Mouse (Mus musculus) R1 (cell line): ENCODE results near the gene Slf2.

Experiments used
- DNase-seq: peaks from one replicate; pipeline ENCODE4 v3.0.0-alpha.2; 2018; ENCODE audit warnings: low read depth, low spot score

The Slf2 gene

DNA sequence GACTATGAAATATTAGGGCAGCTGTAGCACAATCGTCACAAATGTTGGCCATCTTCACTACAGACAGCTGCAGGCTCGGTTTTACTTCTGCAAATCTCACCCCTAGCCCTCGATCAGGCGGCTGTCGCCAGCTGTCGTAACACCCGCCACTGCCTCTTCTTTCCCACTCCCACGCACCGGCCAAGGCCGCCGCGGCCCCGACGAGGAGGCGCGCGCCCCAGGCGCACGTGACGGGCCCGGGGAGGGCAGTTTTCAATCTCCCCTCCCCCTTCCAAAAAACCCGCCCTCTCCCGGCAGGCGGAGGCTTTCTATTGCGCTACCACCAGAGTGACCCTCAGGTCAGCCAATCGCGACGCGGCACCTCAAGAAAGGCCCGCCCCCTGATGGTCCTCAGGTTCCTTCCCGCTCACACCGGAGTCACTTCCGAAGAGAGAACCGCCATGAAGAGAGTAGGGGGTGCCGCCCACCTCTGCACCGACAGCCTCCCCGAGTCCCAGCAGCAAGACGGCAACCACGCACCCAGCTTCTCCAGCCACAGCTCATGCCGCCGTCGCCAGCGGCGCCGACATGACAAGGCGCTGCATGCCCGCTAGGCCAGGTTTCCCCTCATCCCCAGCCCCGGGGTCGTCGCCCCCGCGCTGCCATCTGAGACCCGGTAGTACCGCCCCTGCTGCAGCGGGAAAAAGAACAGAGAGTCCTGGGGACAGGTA, at the start of gene Slf2:
Gene Slf2 (plus strand): TSS at position 408 of the 710 bp plus-strand sequence.
- DNase-seq: peak; percentile 98

DNA sequence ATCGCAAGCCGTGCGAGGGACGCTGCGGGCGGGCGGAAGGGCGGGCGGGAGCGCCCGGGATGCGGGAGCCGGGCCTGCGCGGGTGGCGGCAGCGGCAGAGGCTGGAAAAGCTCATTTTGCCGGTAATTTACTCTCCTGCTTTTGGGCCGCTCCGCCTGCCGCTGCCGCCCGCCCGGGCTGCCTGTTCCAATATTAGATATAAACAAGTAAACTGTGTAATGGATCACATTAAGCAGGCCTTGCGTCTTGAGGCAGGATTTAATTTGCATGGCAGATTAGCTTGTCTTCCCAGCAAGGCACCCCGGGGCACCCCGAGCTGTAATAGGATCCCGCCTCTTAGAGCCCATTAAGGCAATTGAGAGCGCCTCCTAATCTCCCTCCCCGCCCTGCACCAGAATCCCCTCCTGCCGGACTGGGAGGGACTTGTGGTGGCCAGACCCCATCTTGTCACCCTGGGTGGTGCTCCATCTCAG, 48.4 kb upstream of the Slf2 start:
- peak; percentile 77 for DNase-seq

- no peak for DNase-seq
Observed at GRCm38 (mm10) chr19:44884331-44884730, 46.6 kb upstream of the Slf2 start.

GRCm38 (mm10) chr19:44886475-44886874, 44.5 kb upstream of the Slf2 start:
- DNase-seq: no peak

DNA sequence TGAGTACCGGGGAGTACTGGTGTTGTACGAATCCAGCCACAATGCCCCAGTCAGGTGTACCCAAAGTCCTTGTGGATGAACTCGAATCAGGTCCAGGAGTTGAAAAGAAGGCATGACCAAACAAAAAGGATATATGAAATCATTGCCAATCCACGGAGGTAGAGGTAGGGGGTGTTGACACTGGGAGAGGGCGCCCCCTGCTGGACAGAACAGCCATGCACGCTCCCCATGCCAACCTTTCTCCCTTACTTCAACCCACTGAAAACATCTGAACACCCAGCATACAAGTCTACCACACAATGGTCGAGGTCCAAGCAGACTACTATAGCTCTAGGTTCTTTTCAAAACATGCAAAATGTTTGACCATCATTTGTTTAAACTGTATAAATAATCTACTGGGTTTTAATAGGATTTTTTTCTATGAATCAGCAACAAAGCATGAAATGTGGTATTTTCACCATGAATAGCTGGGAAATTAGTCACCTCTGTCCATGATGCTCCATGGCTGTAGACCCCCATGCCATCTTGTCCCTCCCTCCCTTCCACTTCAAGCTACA, 43.2 kb upstream of the Slf2 start:
- DNase-seq: peak; percentile 55

DNA sequence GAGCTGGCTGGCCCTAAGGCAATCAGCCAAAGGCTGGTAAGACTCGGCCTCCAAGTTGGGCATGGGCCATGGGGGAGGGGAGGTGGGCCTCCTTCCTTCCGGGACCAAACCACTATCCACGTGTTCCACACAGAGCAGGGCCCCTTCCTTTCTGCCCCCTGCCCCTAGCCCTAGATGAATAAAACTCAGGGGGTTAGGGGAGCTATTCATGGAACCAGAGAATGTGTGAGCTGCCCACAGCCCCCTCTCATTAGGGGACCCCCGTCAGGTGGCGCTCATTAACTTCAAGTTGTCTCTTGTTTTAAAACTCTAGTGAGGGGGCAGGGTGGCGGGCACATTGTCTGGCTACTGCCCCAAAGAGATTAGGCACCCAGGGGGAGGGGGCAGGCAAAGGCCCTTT, 41.4 kb upstream of the Slf2 start:
- DNase-seq: no peak

DNA sequence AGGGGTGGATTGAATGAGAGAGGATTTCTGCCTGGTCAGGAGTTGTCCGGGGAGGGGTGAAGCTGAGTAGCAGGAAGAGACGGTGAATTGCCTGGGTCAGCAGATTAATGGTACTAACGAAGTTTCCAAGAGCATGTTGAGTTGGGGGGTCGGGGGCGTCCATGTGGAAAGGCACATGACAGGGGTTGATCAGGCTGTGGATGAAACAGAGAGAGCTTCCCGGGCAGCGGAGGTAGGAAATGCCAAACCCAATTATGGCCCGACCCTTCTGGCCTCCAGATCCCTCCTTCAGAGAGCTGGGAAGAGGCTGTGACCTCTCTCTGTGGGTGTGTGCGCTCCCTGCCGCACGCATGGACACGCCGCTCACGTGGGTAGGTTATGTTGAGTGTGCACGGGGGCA, 39.5 kb upstream of the Slf2 start:
- DNase-seq: no peak

DNA sequence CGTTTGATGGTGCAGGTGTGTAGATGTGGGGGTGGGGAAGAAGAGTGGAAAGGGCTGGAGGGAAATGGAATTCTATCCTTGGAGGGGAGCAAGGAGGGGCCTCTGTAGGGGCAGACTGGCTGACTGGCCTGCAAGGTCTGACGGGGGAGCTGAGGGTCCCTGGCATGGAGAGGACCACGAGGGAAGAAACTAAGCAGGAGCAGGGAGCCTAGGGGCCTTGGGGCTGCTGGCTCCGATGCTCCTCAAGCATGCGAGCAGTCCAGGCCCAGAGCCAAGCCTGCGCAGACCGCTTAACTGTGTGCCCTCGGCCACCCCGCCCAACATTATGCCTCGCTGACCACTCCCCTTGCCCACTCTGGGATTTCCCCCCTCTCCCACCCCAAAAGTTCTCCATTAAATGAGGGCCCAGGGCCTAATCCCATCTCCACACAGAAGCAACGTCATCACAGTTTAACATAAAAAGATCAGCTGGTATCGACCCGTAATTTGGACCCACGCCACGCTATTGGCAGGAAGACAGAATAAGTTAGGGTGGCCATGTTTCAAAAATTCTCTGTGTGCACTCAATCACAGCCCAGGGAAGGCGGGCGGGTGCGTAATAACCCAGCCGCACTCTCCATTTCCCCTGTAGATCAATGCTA, 37.6 kb upstream of the Slf2 start:
- no peak for DNase-seq

DNA sequence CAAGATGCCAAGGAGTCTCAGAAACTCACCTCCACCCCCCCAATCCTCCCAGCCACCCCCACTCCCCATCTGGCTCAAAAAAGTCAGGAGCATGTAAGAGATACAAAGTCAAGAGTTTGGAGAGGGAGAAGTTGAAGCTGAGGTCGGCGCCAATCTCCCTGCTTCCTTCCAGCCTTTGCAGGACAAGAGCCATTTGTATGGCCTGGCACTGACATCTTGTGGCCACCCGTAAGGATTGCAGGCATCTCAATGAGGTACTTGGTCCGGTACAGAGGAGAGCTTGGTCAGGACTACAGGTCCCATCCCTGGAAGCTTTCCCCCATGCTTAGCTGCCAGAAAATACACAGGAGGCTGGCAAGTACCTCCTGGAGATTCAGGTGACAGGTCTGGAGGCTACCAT, 35.7 kb upstream of the Slf2 start:
- peak; percentile 68 for DNase-seq

DNA sequence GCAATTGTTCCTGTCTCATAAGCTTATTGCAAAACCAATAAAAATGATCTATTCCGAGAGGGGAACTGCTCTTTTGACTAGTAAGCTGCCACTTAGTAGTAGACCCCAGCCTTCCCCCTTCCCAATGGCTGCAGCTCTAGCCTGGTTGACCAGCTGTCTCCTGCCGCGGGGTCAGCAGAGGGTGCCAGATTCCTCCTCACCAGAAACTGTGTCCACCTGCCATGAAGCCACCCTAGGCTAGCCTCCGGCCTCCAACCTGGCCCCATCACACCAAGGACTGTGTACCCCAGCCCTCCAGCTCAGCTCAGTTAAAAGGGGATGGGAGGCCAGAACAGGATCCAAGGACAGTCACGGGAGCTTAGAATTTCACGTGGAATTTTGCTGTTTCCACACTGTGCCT, 34.5 kb upstream of the Slf2 start:
- DNase-seq: no peak

DNA sequence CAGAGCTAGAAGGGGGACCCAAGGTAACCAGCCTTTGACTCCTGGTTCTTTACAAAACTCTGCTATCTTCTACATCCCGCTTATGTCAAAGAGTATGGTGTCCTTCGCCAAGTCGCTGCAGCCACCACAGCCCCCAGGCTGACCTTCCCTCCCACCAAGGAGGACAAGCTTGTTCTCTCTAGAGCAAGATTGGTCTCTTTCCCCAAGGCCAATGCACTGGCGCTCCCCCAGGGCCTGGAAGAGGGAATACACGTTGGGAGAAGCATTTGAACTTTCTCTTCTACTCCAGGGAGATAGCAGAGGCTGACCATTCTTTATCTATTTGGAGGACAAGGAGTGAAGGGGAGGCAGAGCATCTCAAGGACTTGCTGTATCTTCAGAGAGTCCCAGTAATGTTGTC, 33.4 kb upstream of the Slf2 start:
- DNase-seq: no peak

- DNase-seq: no peak
Observed at GRCm38 (mm10) chr19:44898646-44899045, 32.3 kb upstream of the Slf2 start.

- DNase-seq: no peak
Observed at GRCm38 (mm10) chr19:44899104-44899793, 31.7 kb upstream of the Slf2 start.

- no peak for DNase-seq
Observed at GRCm38 (mm10) chr19:44899947-44900773, 30.8 kb upstream of the Slf2 start.

DNA sequence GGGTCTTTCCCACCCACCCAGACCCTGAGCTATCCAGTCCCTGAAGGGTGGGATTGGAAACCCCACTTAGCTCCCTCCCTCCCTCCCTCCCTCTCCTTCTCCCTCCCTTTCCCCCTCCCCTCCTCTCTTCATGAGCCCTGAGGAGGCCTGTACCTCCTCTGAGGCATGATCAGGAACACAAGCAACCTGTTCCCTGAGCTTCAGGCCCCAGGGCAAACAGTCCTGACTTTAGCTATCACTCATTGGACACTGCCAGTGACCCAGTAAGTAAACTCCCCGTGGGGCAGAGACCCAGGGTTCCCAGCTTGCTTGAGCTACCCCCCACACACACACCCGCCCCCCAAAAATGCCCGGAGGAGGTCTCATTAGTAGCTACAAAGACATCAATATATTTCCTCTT, 29.9 kb upstream of the Slf2 start:
- DNase-seq: no peak

GRCm38 (mm10) chr19:44902324-44902723, 28.6 kb upstream of the Slf2 start:
- DNase-seq: no peak

GRCm38 (mm10) chr19:44903343-44904000, 27.5 kb upstream of the Slf2 start:
- DNase-seq: no peak

DNA sequence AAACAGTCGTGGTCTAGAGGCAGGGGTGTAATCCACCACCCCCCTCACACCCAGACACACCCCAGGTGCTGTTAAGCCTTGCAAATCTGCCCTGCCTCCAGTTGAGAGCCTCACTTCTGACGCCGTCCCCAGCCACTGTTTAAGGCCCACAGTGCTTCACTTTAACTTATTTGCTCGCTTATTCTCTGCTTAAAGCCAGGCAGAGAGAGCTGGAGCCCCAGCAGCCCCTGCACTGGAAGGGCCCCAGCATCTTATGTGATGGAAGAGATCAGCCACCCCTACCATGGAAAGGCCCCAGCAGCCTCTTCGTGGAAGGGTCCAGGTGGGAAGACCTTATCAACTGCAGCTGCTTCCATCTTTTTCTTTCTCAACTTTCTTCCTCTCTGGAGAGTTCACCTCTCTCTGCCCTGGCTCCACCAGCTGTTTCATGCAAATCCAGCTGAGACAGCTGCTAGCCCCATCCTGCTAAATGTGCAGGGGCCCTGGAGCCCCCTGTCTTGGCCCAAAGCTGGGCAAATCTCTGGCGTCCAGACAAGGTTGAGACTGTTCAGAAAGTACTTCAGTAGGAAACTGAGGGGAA, 26.7 kb upstream of the Slf2 start:
- DNase-seq: no peak

DNA sequence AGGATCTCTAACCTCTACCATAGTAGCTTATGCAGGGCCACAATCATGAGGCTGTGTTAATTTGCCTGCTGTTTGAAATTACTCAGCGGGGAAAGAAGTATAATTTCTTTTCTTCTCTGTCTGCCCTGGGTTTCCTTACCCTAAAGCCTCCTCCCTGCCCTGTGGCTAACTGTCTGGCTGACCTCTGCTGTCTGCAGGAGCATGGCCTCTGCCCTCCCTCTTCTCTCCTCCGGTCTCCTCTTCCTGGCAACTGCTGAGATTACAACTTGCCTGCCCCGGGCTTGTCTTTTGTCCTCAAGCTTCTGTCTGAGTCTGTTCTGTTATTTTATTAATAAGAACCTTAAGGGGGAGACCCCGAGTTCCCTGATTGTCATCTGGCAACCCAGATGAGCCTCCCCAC, 25.6 kb upstream of the Slf2 start:
- DNase-seq: no peak

DNA sequence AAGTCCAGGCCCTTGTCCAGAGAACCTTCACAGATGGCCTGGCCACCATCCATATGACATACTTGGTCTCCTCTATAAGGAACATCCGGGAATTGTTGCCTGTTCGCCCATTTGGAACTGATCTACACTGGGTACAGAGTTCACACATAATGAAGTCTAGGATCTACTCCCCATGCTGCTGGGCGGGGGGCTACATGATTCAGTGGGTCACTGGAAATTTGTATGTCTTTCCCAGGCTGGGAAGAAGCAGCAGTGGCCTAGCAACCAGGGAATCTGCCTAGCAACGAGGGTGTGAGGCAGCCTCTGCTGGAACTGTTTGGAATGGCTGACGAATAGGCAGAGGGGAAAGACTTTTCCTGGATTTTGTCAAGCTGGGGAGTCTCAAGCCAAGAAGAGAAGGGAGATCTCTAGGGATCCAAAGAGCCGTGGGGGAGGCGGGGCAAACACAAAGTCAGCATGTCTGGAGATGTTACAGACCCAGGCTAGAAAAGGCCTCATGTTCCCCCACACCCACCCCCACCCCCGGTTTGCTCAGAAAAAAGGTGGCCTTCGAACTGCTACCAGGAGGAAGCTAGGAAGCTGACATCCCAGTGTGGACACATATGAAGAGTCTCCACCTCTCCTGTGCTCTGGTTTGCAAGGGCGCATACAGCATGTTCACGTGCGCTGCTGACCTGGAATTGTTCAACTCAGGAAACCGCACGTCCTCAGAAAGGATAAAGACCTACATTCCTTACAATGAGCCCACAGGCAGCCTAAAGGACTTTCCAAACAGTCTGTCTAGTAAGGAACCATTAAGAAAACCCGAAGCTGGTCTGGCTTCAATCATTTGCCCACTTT, 22.9 kb upstream of the Slf2 start:
- peak; percentile 72 for DNase-seq
